Mouse (Mus musculus) 3134 (cell line): ENCODE measurements around the gene Acot8.

Experiments used
- DNase-seq: peaks from one replicate; pipeline ENCODE4 v3.0.0-alpha.2; 2011; ENCODE audit warnings: low spot score; ENCODE audit not compliant: insufficient read length; ENCODE audit errors: extremely low read depth

Acot8 gene

DNA sequence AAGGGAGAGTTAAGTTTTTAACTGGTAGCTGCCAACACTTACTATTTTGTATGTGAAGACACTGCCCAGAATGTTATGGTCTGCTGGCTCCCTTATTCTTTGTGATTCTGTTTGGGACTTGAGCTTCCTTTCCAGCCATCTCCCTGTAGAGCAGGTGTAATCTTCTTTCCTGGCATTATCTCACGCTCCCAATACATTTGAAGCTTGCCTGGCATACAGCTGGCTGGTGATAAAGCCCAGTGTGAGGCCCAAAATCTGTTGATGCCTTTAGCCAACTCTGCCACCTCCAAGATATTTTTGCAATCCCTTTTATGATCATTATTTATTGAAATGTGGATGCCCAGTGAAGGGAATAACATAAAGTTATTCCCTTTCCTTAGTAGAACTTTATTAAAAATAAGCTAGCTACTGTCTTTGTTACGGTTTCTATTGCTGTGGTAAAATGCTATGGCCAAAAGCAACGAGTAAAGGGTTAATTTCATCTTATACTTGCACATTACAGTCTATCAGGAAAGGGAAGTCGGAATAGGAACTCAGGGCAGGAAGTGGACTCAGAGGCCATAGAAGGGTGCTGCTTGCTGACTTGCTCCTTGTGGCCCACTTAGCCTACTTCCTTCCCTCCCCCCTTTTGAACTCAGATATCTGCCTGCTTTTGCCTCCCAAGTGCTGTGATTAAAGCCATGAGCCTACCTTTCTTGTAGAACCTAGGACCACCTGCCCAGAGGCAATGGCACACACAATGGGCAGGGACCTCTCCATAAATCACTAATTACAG lies 44.4 kb downstream of the Acot8 start:
- no peak for DNase-seq

DNA sequence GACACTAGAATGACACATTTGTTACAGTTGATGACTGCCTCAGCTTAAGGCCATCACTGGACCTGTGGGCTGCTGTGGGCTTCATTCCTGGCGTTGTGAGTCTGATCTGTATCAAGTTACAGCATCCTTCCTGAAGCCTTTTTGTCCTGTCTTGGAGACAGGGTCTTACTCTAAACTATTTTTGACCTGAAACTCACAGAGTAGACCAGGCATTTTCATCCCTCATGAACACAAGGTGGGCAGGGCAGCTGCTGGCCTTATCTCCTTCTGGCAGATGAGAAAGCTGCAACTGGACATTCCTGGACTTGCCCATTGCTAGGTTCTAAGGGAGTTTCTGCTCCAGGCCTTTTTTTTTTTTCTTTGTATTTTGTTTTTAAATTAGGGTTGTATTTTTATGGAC lies 46.0 kb downstream of the Acot8 start:
- DNase-seq: no peak

DNA sequence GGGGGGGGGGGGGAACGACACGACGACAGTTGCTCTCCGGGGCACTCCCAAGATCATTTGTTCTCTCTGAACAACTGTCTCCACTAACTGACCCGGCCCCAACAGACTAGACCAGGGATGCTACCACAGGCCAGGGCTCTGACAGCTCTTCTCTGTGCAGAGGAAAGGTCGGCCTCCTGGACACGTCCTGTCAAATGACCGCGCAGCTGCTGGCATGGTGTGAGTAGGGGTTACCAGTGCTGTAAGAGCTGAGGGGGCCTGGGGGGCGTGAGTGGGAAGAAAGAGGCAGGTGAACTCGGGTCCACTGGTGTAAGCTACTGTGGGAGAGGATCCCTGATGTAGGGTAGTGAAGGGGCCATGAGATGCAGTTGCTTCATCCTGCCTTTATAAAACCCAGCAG lies 46.8 kb downstream of the Acot8 start:
- no peak for DNase-seq

DNA sequence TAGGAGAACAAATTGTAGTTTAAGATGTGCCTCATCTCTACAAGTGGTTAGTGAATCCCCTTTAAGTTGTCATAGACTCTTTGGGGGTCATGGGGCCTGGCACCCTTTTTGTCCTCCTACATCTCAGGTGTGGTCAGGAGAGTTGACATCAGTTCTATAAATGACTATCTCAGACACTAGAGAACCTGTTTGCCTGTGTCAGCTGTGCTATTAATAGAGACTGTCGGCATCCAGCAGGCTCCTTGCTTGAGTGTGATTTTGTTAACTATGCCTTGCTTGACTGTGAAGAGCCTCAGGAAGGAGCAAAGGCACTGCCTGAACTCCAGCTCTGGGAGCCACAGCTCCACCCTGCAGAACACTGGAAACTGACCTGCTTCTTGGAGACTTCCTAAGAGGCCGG lies 49.9 kb downstream of the Acot8 start:
- no peak for DNase-seq

DNA sequence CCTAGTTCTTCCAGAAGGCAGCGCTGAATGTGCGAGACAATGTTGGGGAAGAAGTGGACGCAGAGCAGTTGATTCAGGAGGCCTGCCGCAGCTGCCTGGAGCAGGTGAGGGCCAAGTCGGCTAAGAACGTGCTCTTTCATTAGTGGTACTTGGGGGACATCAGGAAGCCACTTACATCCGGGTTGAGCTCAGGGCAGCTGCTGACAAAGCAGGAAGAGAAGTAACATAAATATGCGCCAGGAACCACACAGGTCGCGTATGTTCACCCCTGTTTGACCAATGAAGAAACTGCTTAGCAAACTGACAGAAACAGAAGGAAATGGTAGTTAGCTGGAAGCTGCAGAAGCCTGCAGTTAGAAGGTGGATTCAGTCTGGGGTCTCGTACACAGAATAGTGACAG lies 50.6 kb downstream of the Acot8 start:
- DNase-seq: no peak

DNA sequence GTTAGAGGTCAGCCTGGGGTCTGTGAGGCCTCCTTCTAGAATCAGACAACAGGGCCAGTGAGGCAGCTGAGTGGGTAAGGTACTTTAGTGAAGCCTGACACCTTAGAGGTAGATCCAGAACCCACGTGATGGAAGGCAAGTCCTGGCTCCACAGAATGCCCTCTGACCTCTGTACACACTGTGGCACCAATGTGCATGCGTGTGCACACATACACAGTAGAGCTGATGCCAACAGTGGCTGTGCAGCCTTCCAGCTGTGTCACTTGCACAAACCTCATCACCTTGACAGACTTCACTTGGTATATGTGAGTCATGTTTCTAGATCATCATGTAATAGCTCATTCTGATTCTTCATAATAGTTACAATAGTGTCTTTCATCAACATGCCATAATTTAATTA lies 52.2 kb downstream of the Acot8 start:
- no peak for DNase-seq

DNA sequence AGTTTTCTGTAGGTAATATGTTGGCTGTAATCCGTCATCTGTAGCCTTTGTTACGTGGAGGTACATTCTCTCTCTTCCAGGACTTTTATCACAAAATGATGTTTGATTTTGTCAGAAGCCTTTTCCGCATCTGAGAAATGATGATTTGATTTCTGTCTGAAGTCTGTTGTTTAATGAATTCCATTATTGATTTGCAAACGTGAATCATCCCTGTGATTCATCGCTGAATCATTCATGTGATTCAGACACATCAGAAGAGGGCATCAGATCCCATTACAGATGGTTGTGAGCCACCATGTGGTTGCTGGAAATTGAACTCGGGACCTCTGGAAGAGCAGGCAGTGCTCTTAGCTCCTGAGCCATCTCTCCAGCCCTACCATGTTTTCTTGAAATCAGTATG lies 55.7 kb downstream of the Acot8 start:
- peak; percentile 48 for DNase-seq

DNA sequence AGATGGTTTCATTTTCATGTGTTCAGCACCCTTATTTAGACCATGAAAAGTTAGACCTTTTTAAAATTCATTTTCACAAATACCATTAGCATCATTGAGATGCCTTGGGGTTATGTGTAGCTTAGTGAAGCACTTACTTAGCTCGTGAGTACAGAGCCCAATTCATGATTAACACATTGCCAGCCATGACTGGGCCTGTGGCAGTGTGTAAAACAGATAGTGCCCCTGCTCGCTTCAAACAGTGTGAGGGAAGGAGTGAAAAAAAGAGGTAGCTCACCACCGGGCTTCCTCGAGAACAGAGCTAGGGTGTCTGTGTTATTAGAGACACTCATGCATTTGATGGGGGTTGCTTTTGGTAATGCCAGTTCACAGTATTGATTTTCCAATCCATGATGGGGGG lies 56.5 kb downstream of the Acot8 start:
- DNase-seq: no peak

DNA sequence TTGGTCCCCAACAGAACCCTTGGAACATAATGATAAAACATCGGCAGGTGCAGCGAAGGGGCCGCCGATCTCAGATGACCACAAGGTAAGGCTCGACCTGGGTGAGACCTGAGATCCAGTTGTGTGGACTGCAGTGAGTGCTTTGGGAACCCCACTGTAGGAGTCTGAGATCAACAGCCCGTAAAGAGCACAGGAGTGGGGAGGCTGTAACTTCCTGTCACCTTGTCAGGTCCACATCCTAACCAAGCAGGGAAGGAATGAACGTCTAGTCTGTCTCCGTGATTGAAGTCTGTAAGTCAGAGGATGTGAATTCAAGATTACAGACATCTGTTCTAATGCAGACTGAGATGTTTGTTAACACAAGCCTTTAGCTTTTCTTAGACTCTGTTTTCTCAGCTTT lies 58.0 kb downstream of the Acot8 start:
- no peak for DNase-seq

DNA sequence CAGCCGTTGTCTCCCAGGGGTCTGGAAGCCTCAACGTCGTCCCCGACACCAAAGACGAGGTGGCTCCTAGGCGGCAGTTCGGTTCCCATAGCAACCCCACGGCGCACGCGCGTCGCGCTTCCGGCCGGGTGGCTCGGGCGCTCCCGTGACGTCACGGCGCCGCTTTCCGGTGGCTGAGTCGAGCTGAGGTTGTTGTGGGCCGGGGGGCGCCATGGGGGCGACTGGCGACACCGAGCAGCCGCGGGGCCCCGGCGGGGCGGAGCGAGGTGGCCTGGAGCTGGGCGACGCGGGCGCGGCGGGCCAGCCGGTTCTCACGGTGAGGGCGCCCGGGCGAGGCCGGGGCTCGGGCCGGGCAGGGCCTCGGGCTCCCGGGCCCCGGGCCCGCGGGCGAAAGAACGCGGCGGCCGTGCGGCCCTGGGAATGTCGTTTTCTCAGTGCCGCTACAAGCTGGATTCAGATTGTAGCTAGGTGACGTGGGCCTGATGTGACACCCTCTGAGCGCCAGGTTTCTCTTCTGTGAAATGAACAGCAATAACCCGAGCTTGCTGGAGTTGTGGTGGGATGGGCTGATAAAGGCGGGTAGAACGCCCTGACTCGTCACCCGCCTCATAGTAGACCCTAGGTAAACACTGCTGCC lies 58.7 kb downstream of the Acot8 start, which contains the start of the genes Wfdc3 and Dnttip1:
Gene Wfdc3, minus strand, starts transcription at position 89 of the 637 bp plus-strand sequence.
Gene Dnttip1, plus strand, starts transcription at position 141 of the 637 bp plus-strand sequence.
- peak; percentile 90 for DNase-seq

DNA sequence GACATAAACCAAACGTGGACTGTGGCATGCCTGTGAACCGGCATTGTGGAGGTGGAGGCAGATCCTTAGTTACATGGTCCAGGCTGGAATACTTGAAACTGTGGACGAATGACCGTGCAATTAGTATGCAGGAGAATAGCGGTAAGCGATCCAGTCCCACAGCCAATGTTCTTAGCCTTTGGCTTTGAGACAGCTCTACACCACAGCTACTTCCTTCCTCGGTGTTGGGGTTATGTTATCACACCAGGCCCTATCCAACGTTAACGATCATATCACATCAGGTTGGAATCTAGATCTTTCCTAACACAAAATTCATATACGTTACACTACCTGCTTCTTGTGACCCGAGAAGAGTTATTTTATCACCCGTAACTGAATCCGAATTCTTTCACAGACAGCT lies 59.7 kb downstream of the Acot8 start:
- DNase-seq: no peak
